Mouse (Mus musculus) cortical plate, adult 2 months (tissue): ENCODE measurements around the gene Dhx34. TPM values are rescaled to one million over a fixed set of nuclear protein-coding genes. Genes with fewer than 3 reads are reported as not detected.
A peak's percentile ranks its signal among the peaks of the same experiment; 100 is the strongest.

ENCODE experiments used
- H3K27ac ChIP-seq: fragments of 200-500 bp; 2 replicates; pipeline ENCODE4 v1.5.1; 2012; ENCODE audit warnings: low read length, control low read depth, inconsistent platforms; ENCODE audit not compliant: insufficient read depth
- H3K4me1 ChIP-seq: fragments of 200-500 bp; 2 replicates; pipeline ENCODE4 v1.6.1; 2011; ENCODE audit warnings: low read length; ENCODE audit not compliant: control insufficient read depth, insufficient read depth
- H3K4me3 ChIP-seq: fragments of 200-500 bp; 2 replicates; pipeline ENCODE4 v1.5.1; 2011; ENCODE audit warnings: mild to moderate bottlenecking, low read length, control low read depth; ENCODE audit not compliant: insufficient read depth
- CTCF ChIP-seq: fragments of 200-500 bp; IDR thresholded peaks from 2 replicates; pipeline ENCODE4 v1.5.1; 2011; ENCODE audit warnings: mild to moderate bottlenecking, control low read depth, low read length; ENCODE audit not compliant: insufficient read depth; ENCODE audit errors: extremely low read depth
- POLR2A ChIP-seq: fragments of 200-500 bp; IDR thresholded peaks from 2 replicates; pipeline ENCODE4 v1.6.1; 2011; ENCODE audit warnings: mild to moderate bottlenecking, low read length, control low read depth; ENCODE audit not compliant: insufficient read depth; ENCODE audit errors: extremely low read depth
- polyA plus RNA-seq: library from polyadenylated mRNA; depleted of rRNA; stranded (reverse); fragments of >200 nt; gene quantifications from 2 replicates; pipeline ENCODE4 v1.2.3, GENCODE M21; 2012

The Dhx34 gene
- polyA plus RNA-seq, 1 experiment, result 11.5 TPM

- Histone ChIP-seq H3K27ac (no peak overlapping the region), H3K4me3 (no peak overlapping the region), H3K4me1 (no peaks in the 10 kb centered on the region)
- TF ChIP-seq POLR2A (no peak), CTCF (no peak)
Measured at GRCm38 (mm10) chr7:16173146-16173545, 48.7 kb downstream of the Dhx34 start.

- H3K4me1 ChIP-seq, result no peaks in the 10 kb centered on the region
- no peak overlapping the region for H3K27ac ChIP-seq
- TF ChIP-seq CTCF (no peak), POLR2A (no peak)
- no peak overlapping the region for H3K4me3 ChIP-seq
Measured at GRCm38 (mm10) chr7:16172586-16173140, 49.2 kb downstream of the Dhx34 start.

GRCm38 (mm10) chr7:16172141-16172581 is 49.7 kb downstream of the Dhx34 start:
- TF ChIP-seq CTCF (no peak), POLR2A (no peak)
- Histone ChIP-seq H3K4me3 (no peak overlapping the region), H3K4me1 (no peaks in the 10 kb centered on the region), H3K27ac (no peak overlapping the region)

- no peak overlapping the region for H3K4me3 ChIP-seq
- no peak overlapping the region for H3K27ac ChIP-seq
- TF ChIP-seq CTCF (no peak), POLR2A (0 out of 2 replicates have a peak, but pooled peaks have one; percentile 12)
- no peaks in the 10 kb centered on the region for H3K4me1 ChIP-seq
Measured at GRCm38 (mm10) chr7:16162036-16162435, 59.8 kb downstream of the Dhx34 start.

GRCm38 (mm10) chr7:16161302-16161701 is 60.5 kb downstream of the Dhx34 start:
- TF ChIP-seq POLR2A (0 out of 2 replicates have a peak, but pooled peaks have one; percentile 10), CTCF (no peak)
- no peak overlapping the region for H3K27ac ChIP-seq
- H3K4me1 ChIP-seq, result peaks cover under 1% of the 10 kb centered on the region; the same call in 1 of the 2 replicates
- no peak overlapping the region for H3K4me3 ChIP-seq

- no peak overlapping the region for H3K27ac ChIP-seq
- TF ChIP-seq CTCF (no peak), POLR2A (0 out of 2 replicates have a peak, but pooled peaks have one; percentile 12)
- H3K4me1 ChIP-seq, result peaks cover 2% of the 10 kb centered on the region; the same call in 1 of the 2 replicates
- no peak overlapping the region for H3K4me3 ChIP-seq
Measured at GRCm38 (mm10) chr7:16160702-16161101, 61.1 kb downstream of the Dhx34 start.

GRCm38 (mm10) chr7:16158735-16159134 is 63.1 kb downstream of the Dhx34 start:
- no peak for TF ChIP-seq CTCF
- no peak for TF ChIP-seq POLR2A
- H3K27ac ChIP-seq, result no peak overlapping the region
- H3K4me3 ChIP-seq, result no peak overlapping the region
- peaks cover 5% of the 10 kb centered on the region for H3K4me1 ChIP-seq

- peaks cover 5% of the 10 kb centered on the region for H3K4me1 ChIP-seq
- peak overlapping the region; percentile 38; the same call in 1 of the 2 replicates for H3K27ac ChIP-seq
- H3K4me3 ChIP-seq, result no peak overlapping the region
- TF ChIP-seq POLR2A, result no peak
- no peak for TF ChIP-seq CTCF
Measured at GRCm38 (mm10) chr7:16156105-16156714, 65.6 kb downstream of the Dhx34 start.

GRCm38 (mm10) chr7:16155132-16155872 is 66.5 kb downstream of the Dhx34 start:
- Histone ChIP-seq H3K4me1 (peaks cover 5% of the 10 kb centered on the region), H3K27ac (no peak overlapping the region), H3K4me3 (no peak overlapping the region)
- TF ChIP-seq POLR2A (no peak), CTCF (no peak)

- Histone ChIP-seq H3K4me3 (no peak overlapping the region), H3K27ac (no peak overlapping the region)
- peak; percentile 66 for TF ChIP-seq CTCF
- no peak for TF ChIP-seq POLR2A
Measured at GRCm38 (mm10) chr7:16153522-16153921, 68.3 kb downstream of the Dhx34 start.

More at GRCm38 (mm10) chr7:16153522-16153921, 68.3 kb downstream of the Dhx34 start:
- peaks cover 10% of the 10 kb centered on the region for H3K4me1 ChIP-seq
